Mouse (Mus musculus): ENCODE results near the gene Ubiad1. TPM values are rescaled to one million over a fixed set of nuclear protein-coding genes. Genes with fewer than 3 reads are reported as not detected.

Gene Ubiad1
- total RNA-seq, 4 experiments from 2014 or later, result 8.4 to 17.1 (median 9.5) TPM

- DNase-seq (ENCODE audit: low spot score in 2 of 2), result no peak
Measured at GRCm38 (mm10) chr4:148405255-148405788, 39.2 kb downstream of the Ubiad1 start.

DNA sequence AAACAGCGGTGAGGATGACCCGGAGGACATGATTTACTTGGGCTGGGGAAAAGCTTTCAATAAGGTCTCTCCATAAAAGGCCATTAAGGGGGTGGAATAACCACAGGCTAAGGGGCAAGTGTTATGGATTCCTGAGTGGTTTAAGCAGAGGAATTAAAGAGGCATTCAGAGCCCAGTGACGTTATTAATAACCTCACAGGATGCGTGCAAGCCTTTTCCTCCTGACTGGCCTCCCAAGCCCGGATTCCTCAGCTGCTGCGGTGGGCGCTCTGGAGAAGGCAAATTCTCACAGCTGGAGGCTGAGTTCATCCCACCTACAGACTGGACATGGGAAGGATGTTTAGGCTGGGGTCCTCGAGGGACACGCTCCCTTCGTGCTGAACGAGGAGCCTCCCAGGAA lies 39.8 kb downstream of the Ubiad1 start:
- DNase-seq (ENCODE audit: low spot score in 2 of 2), result no peak

DNA sequence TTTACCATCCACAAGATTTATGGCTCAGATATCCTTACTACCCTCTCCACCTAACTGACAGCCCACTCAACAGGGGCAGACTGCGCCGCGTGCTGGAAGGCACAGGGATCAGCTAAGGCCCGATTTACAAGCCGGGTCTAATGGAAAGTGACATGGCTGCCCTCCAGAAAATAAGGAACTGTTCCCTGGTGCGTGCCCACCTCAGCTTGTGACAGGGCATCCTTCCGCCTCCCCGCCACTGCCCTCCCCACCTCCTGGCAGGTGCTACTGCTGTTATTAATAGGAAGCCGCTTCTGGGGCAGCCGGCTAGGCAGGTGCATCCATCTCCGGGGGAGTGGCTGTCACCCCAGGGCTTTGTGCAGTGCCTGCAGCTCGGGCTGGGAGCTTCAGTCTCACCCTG lies 41.2 kb downstream of the Ubiad1 start:
- DNase-seq (ENCODE audit: low spot score in 2 of 2), result no peak

DNA sequence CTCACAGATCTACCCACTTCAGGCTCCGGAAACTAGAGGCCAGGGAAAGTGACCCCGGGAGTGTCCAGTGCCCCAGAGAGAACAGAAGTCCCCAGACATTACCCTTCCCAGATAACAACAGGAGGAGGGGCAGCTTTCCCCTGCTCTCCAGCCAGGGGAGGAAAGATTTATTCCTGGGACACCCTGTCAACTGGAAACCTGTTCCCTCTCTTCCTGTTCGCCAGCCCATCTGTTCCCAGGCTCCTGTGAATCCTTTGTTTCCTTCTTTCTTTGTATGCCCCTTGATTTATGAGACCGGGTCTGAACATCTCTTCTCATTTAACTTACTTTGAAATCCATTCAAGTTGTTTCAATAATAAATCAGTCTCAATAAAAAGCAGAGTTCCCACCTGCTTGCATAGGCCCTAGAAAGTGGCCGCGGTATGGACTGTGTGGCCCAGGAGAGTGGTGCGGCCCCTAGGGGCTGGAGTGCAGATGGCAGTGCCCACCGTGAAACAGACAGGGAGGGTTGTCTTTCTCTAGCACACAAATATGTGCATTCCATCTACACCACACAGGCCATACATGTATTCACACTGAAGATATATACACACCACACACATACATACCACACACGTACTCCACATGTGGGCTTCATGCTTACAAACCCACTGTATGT lies 45.0 kb downstream of the Ubiad1 start:
- DNase-seq (ENCODE audit: low spot score in 2 of 2), result no peak

- DNase-seq (ENCODE audit: low spot score in 2 of 2), result no peak
Measured at GRCm38 (mm10) chr4:148397531-148398287, 46.9 kb downstream of the Ubiad1 start.

DNA sequence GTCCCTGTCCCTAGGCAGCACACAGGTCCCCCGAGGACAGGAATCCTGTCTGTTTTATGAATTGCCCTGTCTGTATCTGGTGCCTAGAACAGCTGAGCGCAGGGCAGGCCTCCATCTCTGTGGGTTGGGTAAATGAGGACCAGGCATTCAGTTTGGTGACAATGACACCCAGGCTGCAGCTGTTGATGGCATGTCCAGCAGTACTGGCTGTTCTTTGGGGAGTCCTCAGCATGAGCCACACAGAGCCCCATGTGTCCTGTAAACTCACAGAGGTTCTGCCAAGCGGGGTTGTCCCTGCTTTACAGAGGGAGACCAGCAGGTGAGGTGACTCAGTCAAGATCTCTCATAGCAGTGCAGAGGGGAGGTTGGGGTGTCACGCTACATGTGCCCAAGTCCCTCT lies 47.5 kb downstream of the Ubiad1 start:
- no peak for DNase-seq (ENCODE audit: low spot score in 2 of 2)

- no peak for DNase-seq (ENCODE audit: low spot score in 2 of 2)
Measured at GRCm38 (mm10) chr4:148395875-148396274, 48.7 kb downstream of the Ubiad1 start.

DNA sequence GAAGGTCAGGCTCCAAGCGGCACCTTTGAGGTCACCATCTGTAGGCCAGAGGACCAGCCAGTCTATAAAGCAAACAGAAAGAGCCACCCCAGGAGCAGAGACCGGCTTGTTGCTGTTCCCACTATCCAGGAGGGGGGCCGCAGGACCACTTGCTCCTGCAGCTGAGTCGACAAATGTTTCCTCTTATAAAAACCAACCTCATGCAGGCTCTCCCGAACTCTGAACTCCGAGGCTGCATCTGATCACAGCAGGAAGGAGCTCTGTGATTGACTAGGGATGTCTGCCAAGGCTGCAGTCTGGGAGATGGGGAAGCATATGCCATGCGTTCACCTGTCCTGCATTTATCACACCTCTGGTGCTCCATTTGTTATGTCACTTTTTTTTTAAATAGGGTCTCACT lies 49.4 kb downstream of the Ubiad1 start:
- DNase-seq (ENCODE audit: low spot score in 2 of 2), result no peak

DNA sequence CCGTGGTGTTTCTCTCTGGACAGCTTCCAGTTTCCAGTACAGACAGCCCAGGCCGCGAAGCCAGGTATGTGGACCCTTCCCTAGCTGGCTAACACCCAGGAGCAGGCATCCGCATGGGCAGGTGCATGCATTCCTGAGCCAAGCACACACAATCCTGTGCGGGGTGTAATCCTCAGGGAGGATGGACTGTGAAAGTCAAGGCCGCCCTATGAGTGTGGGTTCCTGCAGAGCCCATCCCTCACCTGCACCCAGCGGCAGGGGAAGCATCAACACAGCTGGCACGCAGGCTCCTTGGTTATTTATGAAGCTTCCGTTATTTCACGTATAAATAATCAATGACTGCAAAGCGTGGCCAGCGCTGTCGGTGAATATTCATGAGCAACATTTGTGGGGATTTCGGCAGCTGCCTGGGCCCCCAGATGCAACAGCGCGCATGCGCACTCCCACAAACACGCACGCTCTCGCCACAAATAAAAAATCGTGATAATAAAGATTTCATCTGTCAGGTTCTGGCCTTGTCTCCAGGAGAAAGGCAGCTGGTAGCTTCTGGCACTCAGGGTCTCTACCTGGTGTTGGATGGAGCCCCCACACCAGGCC lies 52.8 kb downstream of the Ubiad1 start:
- no peak for DNase-seq (ENCODE audit: low spot score in 2 of 2)

GRCm38 (mm10) chr4:148389635-148390034 lies 54.9 kb downstream of the Ubiad1 start:
- DNase-seq (ENCODE audit: low spot score in 2 of 2), result no peak

DNA sequence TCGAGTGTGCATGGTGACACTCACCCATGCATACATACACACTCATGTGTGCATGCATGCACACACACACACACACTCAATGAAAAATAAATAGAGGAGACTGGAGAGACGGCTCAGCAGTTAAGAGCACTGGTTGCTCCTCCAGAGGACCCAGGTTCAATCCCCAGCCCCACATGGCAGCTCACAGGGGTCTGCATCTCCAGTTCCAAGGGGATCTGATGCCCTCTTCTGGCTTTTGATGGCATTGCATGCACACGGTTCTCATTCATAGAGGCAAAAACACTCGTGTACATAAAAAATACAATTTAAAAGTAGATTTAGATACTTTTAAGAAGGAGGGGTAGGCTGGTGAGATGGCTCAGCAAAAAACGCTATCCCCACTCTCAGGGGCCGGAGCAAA lies 55.5 kb downstream of the Ubiad1 start:
- DNase-seq (ENCODE audit: low spot score in 2 of 2), result no peak

GRCm38 (mm10) chr4:148385269-148385668 lies 59.3 kb downstream of the Ubiad1 start:
- DNase-seq (ENCODE audit: low spot score in 2 of 2), result no peak

Other genes starting within 250 kb of the Ubiad1 start
- gene Disp3, start 156.8 kb downstream of the Ubiad1 start, total RNA-seq (2022), result under 1 TPM in 2 of 4 experiments, not detected in 2; 0.10 to 0.11 TPM
- gene Mtor, start 3.8 kb upstream of the Ubiad1 start, total RNA-seq (2022), result 10 to 100 TPM; 32.2 to 37.8 (median 34.9) TPM
- gene Angptl7, start 55.7 kb upstream of the Ubiad1 start, total RNA-seq (2022), result 10 to 100 TPM in 2 of 4 experiments, 1 to 10 TPM in 2; 5.3 to 49.1 (median 25.5) TPM
- 10 to 100 TPM; 14.7 to 20.8 (median 17.6) TPM for gene Exosc10, start 113.7 kb upstream of the Ubiad1 start, total RNA-seq (2022)
- gene Srm, start 146.7 kb upstream of the Ubiad1 start, total RNA-seq (2022), result 10 to 100 TPM; 11.1 to 15.7 (median 12.5) TPM
- under 1 TPM; 0.24 to 0.56 (median 0.53) TPM for gene Masp2, start 157.8 kb upstream of the Ubiad1 start, total RNA-seq (2022)
- 100 to 1,000 TPM; 116 to 129 (median 124) TPM for gene Tardbp, start 182.2 kb upstream of the Ubiad1 start, total RNA-seq (2022)
- gene Gm572, start 198.5 kb upstream of the Ubiad1 start, total RNA-seq (2022), result 1 to 10 TPM; 7.3 to 9.2 (median 8.8) TPM

All from gastrocnemius, adult 8-10 months (tissue).